Mouse (Mus musculus) cerebellum, adult 2 months (tissue): ENCODE results near the gene Rcc1l.

Experiments
- CTCF ChIP-seq: fragments of 200-500 bp; IDR thresholded peaks from 2 replicates; pipeline ENCODE4 v1.5.1; 2011; ENCODE audit warnings: low read depth, mild to moderate bottlenecking, control low read depth, low read length, moderate library complexity, borderline replicate concordance; ENCODE audit not compliant: insufficient read depth
- POLR2A ChIP-seq: fragments of 200-500 bp; IDR thresholded peaks from 2 replicates; pipeline ENCODE4 v1.6.1; 2011; ENCODE audit warnings: low read length, control low read depth, borderline replicate concordance; ENCODE audit not compliant: insufficient read depth

DNA sequence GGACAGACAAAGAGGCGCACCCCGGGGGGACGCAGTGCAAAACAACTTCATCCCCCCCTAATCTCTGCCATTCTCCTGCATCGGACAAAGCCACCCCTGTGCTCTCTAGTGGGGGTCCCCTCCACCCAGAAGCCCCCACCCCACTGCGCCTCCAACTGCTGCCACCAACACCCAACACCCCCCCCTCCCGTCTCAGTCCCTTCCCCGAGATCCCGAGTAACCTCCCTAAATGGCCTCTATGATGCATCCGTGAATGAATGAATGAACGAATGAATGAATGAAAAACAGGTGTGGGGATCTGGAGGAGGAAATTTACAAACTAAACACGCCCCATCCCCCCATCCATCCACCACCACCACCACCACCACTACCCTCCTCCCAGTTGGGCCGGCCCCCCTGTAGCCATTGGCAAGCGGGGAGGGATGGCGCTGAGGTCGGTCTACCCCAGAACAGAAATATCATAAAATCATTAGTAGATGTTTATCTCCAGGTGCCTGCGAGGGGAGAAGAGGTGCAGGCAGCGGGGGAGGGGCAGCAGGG is 76.3 kb downstream of the Rcc1l start:
- TF ChIP-seq CTCF (no peak), POLR2A (no peak)
